Mouse (Mus musculus) forebrain, embryonic 15.5 days (tissue): Measurements from ENCODE around the gene Olfr193. TPM values are rescaled to one million over a fixed set of nuclear protein-coding genes. Genes with fewer than 3 reads are reported as not detected.
"Not testable (repeated sequence)": the region's sequence is repeated elsewhere in the genome, so short reads cannot be mapped to it uniquely, and the experiment has no call there.

ENCODE experiments used
- ATAC-seq: fragments of 200-750 bp; cut with Nextera tagmentation; replicated peaks from 2 replicates; pipeline ENCODE4 v1.8.0; 2017; ENCODE audit warnings: mild to moderate bottlenecking, moderate TSS enrichment, moderate library complexity
- H3K27ac ChIP-seq: fragments of 300-500 bp; sonication (generic); replicated peaks from 2 replicates; pipeline ENCODE4 v1.5.1; 2015; ENCODE audit warnings: mild to moderate bottlenecking, inconsistent platforms
- H3K27me3 ChIP-seq: fragments of 300-500 bp; sonication (generic); 2 replicates; pipeline ENCODE4 v1.6.1; 2015; ENCODE audit warnings: inconsistent platforms
- H3K36me3 ChIP-seq: fragments of 300-500 bp; sonication (generic); 2 replicates; pipeline ENCODE4 v1.6.1; 2015; ENCODE audit warnings: mild to moderate bottlenecking, inconsistent platforms
- H3K4me1 ChIP-seq: fragments of 300-500 bp; sonication (generic); 2 replicates; pipeline ENCODE4 v1.6.1; 2015; ENCODE audit warnings: inconsistent platforms
- H3K4me2 ChIP-seq: fragments of 300-500 bp; sonication (generic); replicated peaks from 2 replicates; pipeline ENCODE4 v1.6.1; 2015; ENCODE audit warnings: mild to moderate bottlenecking, inconsistent platforms
- H3K4me3 ChIP-seq: fragments of 300-500 bp; sonication (generic); 2 replicates; pipeline ENCODE4 v1.5.1; 2015; ENCODE audit warnings: mild to moderate bottlenecking, inconsistent platforms
- H3K9ac ChIP-seq: fragments of 300-500 bp; sonication (generic); replicated peaks from 2 replicates; pipeline ENCODE4 v1.6.1; 2015; ENCODE audit warnings: mild to moderate bottlenecking, inconsistent platforms
- H3K9me3 ChIP-seq: fragments of 300-500 bp; sonication (generic); 2 replicates; pipeline ENCODE4 v1.6.1; 2016; ENCODE audit warnings: inconsistent platforms
- WGBS: fragments of 180-500 bp; shearing (Covaris S2); methylation state at CpG from one replicate; pipeline ENCODE4 v1.1.7; 2015; ENCODE audit warnings: mixed read lengths; 5-methylcytosine and 5-hydroxymethylcytosine counted together
- polyA plus RNA-seq: library from polyadenylated mRNA; unstranded; fragments of >200 nt; fragmentation: Nextera tagmentation; extraction: Ambion mirVana; gene quantifications from 2 replicates; pipeline ENCODE4 v1.2.1, GENCODE M21; 2015

Olfr193 gene
- polyA plus RNA-seq: not detected in 2 replicates

DNA sequence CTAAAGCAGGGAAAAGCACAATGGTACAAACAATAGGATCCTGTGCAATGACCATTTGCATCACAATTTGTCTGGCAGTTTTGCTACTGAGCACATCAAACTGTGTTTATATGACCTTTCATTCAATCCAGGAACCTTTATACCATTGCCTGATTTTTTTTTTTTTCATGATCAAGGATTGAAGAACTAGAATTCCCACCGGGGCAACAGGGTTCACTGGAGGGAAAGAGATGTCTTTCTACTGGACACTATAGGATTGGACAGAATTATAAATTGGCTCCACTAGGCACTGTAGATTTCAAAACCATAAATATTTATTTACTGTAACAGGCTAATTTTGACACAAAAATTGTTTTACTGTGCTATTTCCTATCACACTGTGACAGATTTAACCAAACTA lies at the start of gene Olfr193:
Gene Olfr193 (minus strand): TSS at position 101 of the 400 bp plus-strand sequence.
- Histone ChIP-seq H3K27me3 (no peaks in the 10 kb centered on the region), H3K9ac (no peak within 1 kb of the TSS), H3K4me3 (no peak within 1 kb of the TSS), H3K27ac (no peak within 1 kb of the TSS), H3K4me1 (no peaks in the 10 kb centered on the region), H3K4me2 (no peak within 1 kb of the TSS), H3K36me3 (no peaks in the 10 kb centered on the region), H3K9me3 (no peaks in the 10 kb centered on the region)
- no peak for ATAC-seq
- 80% methylated on average over 1 of the region's 1 CpGs for whole genome bisulfite sequencing

DNA sequence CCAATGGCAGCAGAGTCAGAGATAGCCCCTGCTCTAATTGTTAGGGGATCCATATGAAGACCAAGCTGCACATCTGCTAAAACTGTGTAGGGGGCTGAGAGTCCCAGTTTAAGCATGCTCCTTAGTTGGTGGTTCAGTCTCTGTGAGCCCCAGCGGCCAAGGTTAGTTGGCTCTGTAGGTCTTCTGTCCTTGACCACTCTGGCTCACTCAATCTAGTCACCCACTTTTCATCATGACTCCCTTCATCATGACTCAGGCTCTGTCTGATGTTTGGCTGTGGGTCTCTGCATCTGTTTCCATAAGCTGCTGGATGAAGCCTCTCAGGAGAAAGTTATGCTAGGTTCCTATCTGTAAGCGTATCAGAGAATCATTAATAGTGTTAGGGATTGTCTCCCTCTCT lies 40.3 kb upstream of the Olfr193 start:
- Histone ChIP-seq H3K36me3 (no peaks in the 10 kb centered on the region), H3K9ac (no peak overlapping the region), H3K27me3 (no peaks in the 10 kb centered on the region), H3K9me3 (no peaks in the 10 kb centered on the region), H3K4me1 (no peaks in the 10 kb centered on the region), H3K27ac (no peak overlapping the region), H3K4me2 (no peak overlapping the region), H3K4me3 (no peak overlapping the region)
- 83% methylated on average over 2 of the region's 2 CpGs for WGBS
- no peak for ATAC-seq

DNA sequence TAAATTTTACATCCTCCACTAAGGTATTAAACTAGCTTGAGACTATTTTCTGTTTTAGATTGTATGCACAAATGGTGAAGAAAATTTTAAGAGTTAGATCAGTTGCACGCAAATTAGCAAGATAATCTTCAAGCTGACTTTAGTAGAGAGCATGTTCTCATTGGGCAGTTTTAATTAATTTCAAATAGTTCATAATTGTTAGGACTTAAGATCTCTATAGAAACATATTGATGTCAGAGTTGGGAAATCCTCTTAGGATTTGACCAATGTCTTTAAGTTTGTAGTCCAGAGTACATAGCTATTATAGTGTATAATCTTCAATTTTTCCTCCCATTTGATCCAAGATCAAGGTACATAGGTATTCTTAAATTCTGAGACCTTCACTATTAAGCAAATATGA lies 35.1 kb upstream of the Olfr193 start, which contains the start of gene Olfr195:
Gene Olfr195 (plus strand): TSS at position 301 of the 400 bp plus-strand sequence.
- no peak for ATAC-seq
- H3K4me3 ChIP-seq: no peak within 1 kb of the TSS
- no peaks in the 10 kb centered on the region for H3K4me1 ChIP-seq
- H3K27ac ChIP-seq: no peak within 1 kb of the TSS
- H3K27me3 ChIP-seq: no peaks in the 10 kb centered on the region
- H3K9ac ChIP-seq: no peak within 1 kb of the TSS
- no peaks in the 10 kb centered on the region for H3K9me3 ChIP-seq
- 96% methylated on average over 1 of the region's 1 CpGs for WGBS
- H3K4me2 ChIP-seq: no peak within 1 kb of the TSS
- H3K36me3 ChIP-seq: no peaks in the 10 kb centered on the region

DNA sequence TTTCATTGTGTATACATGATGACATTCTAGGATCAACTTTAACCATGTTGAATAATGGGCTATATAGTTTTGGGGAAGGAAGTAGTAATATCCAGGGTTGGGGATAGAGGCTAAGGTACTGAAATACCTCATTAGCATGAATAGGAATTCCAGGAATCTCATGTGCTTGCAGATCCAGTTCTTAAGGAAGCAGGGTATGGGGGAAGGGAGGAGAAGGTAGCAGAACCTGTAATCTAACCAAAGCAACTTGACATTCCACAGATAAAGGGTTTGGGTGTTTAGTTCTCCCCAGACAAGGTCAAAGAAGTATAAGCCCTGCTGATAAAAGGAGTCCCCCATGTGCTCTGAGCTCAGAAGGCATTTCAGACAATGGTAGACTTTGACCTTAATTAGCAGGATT lies 29.4 kb upstream of the Olfr193 start:
- Histone ChIP-seq H3K27me3 (no peaks in the 10 kb centered on the region), H3K4me2 (no peak overlapping the region), H3K4me1 (no peaks in the 10 kb centered on the region), H3K27ac (no peak overlapping the region), H3K4me3 (no peak overlapping the region), H3K9me3 (no peaks in the 10 kb centered on the region), H3K9ac (no peak overlapping the region), H3K36me3 (no peaks in the 10 kb centered on the region)
- no peak for ATAC-seq

- ATAC-seq: no peak
- Histone ChIP-seq H3K27ac (no peak overlapping the region), H3K4me2 (no peak overlapping the region), H3K9ac (no peak overlapping the region), H3K4me3 (no peak overlapping the region), H3K36me3 (no peaks in the 10 kb centered on the region), H3K9me3 (no peaks in the 10 kb centered on the region), H3K4me1 (no peaks in the 10 kb centered on the region), H3K27me3 (no peaks in the 10 kb centered on the region)
- 87% methylated on average over 1 of the region's 1 CpGs for WGBS
Observed at GRCm38 (mm10) chr16:59130740-59131139, 19.1 kb upstream of the Olfr193 start.

- no peak within 1 kb of the TSS for H3K27ac ChIP-seq
Observed at GRCm38 (mm10) chr16:59120969-59121368, 9.3 kb upstream of the Olfr193 start, which contains the start of gene Olfr194. TSS of gene Olfr194 (minus strand) at chr16:59121069.

GRCm38 (mm10) chr16:59108522-59108921 lies 3.2 kb downstream of the Olfr193 start:
- 67% methylated on average over 5 of the region's 5 CpGs for whole genome bisulfite sequencing
- not testable (repeated sequence) for H3K9ac ChIP-seq, H3K9me3 ChIP-seq, ATAC-seq, H3K4me3 ChIP-seq, H3K36me3 ChIP-seq, H3K27me3 ChIP-seq, H3K27ac ChIP-seq, H3K4me1 ChIP-seq, H3K4me2 ChIP-seq

More at GRCm38 (mm10) chr16:59120969-59121368, 9.3 kb upstream of the Olfr193 start, which contains the start of gene Olfr194:
- H3K4me2 ChIP-seq: no peak within 1 kb of the TSS
- no peak within 1 kb of the TSS for H3K4me3 ChIP-seq
- no peak within 1 kb of the TSS for H3K9ac ChIP-seq
- no peaks in the 10 kb centered on the region for H3K27me3 ChIP-seq
- ATAC-seq: no peak
- no peaks in the 10 kb centered on the region for H3K4me1 ChIP-seq
- no peaks in the 10 kb centered on the region for H3K9me3 ChIP-seq
- no peaks in the 10 kb centered on the region for H3K36me3 ChIP-seq

- Histone ChIP-seq H3K27me3 (no peaks in the 10 kb centered on the region), H3K4me3 (no peak overlapping the region), H3K4me2 (no peak overlapping the region), H3K9ac (no peak overlapping the region), H3K9me3 (no peaks in the 10 kb centered on the region), H3K27ac (no peak overlapping the region), H3K4me1 (no peaks in the 10 kb centered on the region), H3K36me3 (no peaks in the 10 kb centered on the region)
- ATAC-seq: no peak
- WGBS: 86% methylated on average over 2 of the region's 2 CpGs
Observed at GRCm38 (mm10) chr16:59105312-59105711, 6.4 kb downstream of the Olfr193 start.

GRCm38 (mm10) chr16:59089722-59090121 lies 22.0 kb downstream of the Olfr193 start, which contains the start of gene Olfr191:
TSS of gene Olfr191 (minus strand) at chr16:59089822.
- not testable (repeated sequence) for H3K9me3 ChIP-seq, H3K4me2 ChIP-seq, H3K36me3 ChIP-seq, H3K4me1 ChIP-seq, H3K9ac ChIP-seq, ATAC-seq, H3K4me3 ChIP-seq, H3K27ac ChIP-seq, H3K27me3 ChIP-seq
- WGBS: 56% methylated on average over 1 of the region's 1 CpGs

DNA sequence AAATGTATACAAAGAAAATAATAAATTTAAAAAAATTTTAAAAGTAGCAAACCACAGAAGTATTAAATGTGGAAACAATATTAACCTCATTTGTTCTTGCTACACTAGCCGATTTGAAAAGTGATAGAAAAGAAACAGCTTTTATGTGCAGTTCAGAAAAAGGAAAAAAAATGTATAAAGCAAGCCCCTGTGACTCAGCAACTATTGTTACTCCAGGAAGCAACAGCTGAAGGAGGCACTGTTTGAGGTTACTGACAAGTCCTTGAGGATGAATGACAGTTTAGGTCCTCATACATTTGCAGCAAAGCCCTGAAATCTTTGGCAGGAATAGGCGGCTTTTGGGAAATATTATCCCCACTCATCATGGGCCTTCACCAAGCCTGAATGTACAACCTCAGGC lies 30.6 kb downstream of the Olfr193 start:
- H3K27ac ChIP-seq, H3K27me3 ChIP-seq, H3K36me3 ChIP-seq, H3K4me1 ChIP-seq, H3K9me3 ChIP-seq, ATAC-seq, H3K4me3 ChIP-seq, H3K9ac ChIP-seq, H3K4me2 ChIP-seq: not testable (repeated sequence)
- 89% methylated on average over 2 of the region's 2 CpGs for WGBS

GRCm38 (mm10) chr16:59077905-59078304 lies 33.8 kb downstream of the Olfr193 start, which contains the start of gene Olfr190:
TSS of gene Olfr190 (minus strand) at chr16:59078005.
- Histone ChIP-seq H3K36me3 (no peaks in the 10 kb centered on the region), H3K4me1 (no peaks in the 10 kb centered on the region), H3K4me3 (no peak within 1 kb of the TSS), H3K27ac (no peak within 1 kb of the TSS), H3K9me3 (no peaks in the 10 kb centered on the region), H3K27me3 (no peaks in the 10 kb centered on the region), H3K4me2 (no peak within 1 kb of the TSS), H3K9ac (no peak within 1 kb of the TSS)
- WGBS: 88% methylated on average over 5 of the region's 5 CpGs
- no peak for ATAC-seq

DNA sequence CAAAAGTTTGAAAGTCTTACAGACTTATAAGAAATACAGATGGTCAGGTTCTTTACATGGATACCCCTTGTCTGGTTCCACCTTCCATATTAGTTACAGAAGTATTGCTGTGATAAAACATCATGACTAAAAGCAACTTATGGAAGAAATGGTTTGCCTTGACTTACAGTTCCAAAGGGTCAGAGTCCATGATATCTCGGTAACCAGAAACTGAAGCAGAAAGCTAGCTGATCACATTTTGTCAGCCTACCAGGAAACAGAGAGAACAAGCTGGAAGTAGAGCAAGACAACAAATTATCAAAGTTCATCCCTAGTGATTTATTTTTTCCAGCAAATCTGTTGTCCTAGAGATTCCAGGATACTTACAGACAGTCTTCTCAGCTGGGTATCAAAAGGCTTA lies 38.2 kb downstream of the Olfr193 start:
- Histone ChIP-seq H3K36me3 (no peaks in the 10 kb centered on the region), H3K9me3 (no peaks in the 10 kb centered on the region), H3K9ac (no peak overlapping the region), H3K4me2 (no peak overlapping the region), H3K4me3 (no peak overlapping the region), H3K4me1 (no peaks in the 10 kb centered on the region), H3K27ac (no peak overlapping the region), H3K27me3 (no peaks in the 10 kb centered on the region)
- ATAC-seq: no peak
- WGBS: 96% methylated on average over 1 of the region's 1 CpGs

DNA sequence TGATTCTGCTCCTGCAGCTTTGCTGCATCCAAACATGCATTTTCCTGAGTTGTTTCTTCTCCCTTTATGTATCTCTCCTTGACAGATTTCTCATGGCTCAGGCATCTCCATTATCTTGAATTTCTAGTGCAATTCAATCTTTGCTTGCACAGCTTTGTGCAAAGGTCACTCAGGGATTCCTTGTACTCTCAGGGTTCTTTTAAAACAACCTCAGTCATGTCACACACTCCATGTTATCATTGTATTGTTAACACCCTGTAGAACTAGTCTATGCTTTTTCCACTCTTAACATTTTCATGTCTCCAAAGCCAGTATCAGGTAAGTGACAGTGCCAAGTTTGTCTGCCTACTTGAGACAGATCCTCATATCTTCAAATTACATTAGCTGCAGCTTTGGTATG lies 39.9 kb downstream of the Olfr193 start:
- Histone ChIP-seq H3K27ac (no peak overlapping the region), H3K4me1 (no peaks in the 10 kb centered on the region), H3K9me3 (no peaks in the 10 kb centered on the region), H3K4me3 (no peak overlapping the region), H3K9ac (no peak overlapping the region), H3K36me3 (no peaks in the 10 kb centered on the region), H3K4me2 (no peak overlapping the region), H3K27me3 (no peaks in the 10 kb centered on the region)
- ATAC-seq: no peak
